Mouse (Mus musculus) retina, embryonic 14.5 days (tissue): Measurements from ENCODE around the gene Ccdc173.

Experiments used
- DNase-seq: peaks from one replicate; pipeline ENCODE4 v3.0.0-alpha.2; 2015; ENCODE audit warnings: low spot score

Ccdc173 gene

DNA sequence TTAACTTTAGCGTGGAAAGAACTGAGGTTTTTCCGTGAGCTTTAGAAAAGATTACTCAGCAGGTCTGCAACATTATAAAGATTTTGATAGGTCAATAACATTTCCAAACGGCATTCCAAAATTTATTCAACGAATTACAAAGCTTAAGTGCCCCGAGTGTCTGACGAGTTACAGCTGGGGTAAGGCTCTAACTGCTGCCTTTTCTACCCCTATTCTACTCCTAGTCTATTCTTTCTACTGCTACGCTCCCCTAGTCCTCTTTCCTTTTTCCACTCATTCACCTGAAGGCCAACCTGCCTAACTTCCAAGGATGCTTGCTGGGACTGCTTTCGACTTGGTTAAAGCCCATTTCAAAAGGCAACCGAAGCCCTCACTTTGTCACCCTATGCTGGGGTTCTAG, 401 bp downstream of the Ccdc173 start:
- DNase-seq: peak; percentile 3

DNA sequence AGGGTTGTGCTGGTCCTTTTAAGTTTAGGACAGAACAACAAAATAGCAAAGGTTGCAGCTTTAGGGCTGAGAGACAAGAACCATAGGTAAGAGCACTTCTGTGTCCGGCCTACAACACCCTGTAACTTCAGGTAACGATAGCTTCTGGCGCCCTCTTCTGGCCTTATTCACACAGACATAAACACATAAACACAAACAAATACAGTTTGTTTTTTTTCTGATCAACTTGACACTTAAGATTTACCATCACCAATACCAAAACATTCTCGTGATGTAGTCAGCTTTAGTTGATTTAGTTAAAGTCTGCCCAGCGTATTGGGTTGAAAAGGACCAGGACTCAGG, 10.6 kb downstream of the Ccdc173 start:
- peak; percentile 49 for DNase-seq

DNA sequence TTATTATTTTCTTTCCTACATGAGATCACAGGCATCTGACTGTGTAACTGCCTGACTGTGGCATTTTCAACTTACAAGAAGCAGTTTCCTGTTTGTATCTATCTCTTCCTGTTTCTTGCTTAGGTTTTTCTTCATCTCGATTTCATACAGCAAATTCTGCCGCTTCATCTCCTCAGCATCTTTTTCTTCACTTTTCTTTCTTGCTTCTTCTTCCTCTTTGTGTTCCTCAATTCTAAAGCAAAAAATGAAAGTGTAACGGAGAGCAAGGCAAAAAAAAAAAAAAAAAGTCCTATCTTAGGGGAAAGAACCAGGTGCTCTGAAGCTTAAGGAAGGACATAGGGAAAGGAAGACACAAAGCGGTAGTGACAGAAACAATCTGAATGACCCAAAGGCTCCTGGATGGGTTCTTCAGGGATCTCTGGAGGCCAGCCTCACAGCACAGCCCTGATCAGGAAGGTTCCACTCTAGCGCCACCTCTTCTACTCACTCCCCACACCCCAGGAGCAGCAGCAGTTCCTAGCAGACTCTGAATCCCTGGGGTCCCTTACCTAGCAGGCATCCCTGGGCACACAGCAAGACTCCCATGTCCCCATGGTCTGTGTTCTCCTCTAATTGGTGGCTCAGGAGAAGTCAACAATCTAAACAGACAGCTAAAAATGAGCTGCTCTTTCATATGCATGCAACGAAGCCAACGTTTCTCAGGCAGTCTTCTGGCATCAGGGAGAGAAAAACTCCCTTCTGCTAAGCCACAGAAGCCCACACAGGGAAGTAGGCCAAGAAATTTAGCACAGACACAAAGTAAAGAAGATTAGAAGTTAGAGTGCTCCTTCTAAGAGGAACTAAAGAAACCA, 11.2 kb downstream of the Ccdc173 start:
- DNase-seq: no peak

- no peak for DNase-seq
Observed at GRCm38 (mm10) chr2:69773331-69773730, 16.0 kb downstream of the Ccdc173 start.

- DNase-seq: no peak
Observed at GRCm38 (mm10) chr2:69764716-69765115, 24.7 kb downstream of the Ccdc173 start.

- no peak for DNase-seq
Observed at GRCm38 (mm10) chr2:69763340-69763739, 26.0 kb downstream of the Ccdc173 start.

GRCm38 (mm10) chr2:69760980-69761379, 28.4 kb downstream of the Ccdc173 start:
- DNase-seq: no peak

- DNase-seq: no peak
Observed at GRCm38 (mm10) chr2:69745091-69745490, 44.3 kb downstream of the Ccdc173 start.

DNA sequence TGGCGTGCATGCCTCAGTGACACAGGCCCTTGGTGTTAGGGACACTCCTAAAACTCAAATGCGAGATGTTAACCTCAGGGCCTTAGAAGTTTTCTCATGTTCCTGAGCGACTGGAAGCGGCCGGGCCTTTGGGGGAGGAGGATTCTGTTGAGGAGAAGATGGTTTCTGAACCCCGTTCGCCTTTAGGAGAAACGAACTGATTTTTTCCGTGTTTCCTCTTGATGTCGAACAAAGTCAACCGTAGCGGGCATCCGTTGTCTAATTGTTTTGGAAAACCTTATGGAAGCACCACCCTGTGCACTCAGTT, 65.9 kb downstream of the Ccdc173 start:
- peak; percentile 21 for DNase-seq

DNA sequence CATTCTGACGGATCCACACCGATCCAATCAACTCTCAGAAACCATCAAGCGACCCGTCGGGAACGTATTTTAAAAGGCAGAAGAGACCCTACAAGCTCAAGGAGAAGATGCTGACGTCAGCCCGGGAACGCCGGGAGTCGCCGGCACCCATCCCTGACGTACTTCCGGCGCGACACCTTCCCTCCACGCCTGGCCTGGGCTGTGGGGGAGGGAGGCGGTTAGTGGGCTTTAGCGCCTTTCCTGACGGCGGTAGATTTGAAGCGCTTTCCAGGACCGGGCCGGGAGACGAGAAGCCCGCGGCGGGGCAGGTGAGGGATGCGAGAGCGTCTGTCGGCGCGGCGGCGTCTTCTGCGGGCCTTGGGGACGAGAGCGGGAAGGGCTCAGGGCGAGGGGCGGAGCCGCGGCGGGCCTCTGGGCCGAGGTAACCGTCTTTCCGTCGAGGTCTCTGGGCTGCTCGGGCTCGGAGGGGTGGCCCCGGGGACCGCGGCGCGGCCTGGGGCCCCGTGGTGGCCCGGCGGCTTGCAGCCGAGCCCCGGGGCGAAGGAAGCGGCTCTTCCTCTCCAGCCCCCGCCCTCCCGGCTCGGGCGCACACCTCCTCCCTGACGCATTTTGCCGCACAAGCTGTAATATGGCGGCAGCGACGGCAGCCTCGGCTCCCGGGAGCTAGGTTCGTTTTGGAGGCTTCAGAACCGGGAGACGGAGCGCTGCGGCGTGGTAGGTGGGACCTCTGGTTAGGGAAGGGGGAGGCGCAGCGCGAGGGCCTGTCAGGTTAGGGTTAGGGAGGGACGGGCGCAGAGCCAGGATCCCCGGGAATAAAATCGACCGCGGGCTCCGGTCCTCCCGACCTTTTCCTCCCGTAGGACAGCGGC, 66.5 kb downstream of the Ccdc173 start:
- peak; percentile 95 for DNase-seq

- DNase-seq: peak; percentile 2
Observed at GRCm38 (mm10) chr2:69722273-69722649, 67.1 kb downstream of the Ccdc173 start, which contains the start of gene Ppig. Gene Ppig, plus strand, starts transcription at chr2:69722545.

- no peak for DNase-seq
Observed at GRCm38 (mm10) chr2:69719121-69719520, 70.3 kb downstream of the Ccdc173 start.

- DNase-seq: no peak
Observed at GRCm38 (mm10) chr2:69716483-69716882, 72.9 kb downstream of the Ccdc173 start.

GRCm38 (mm10) chr2:69714126-69714525, 75.2 kb downstream of the Ccdc173 start:
- DNase-seq: no peak

- DNase-seq: no peak
Observed at GRCm38 (mm10) chr2:69713626-69714014, 75.8 kb downstream of the Ccdc173 start.

- DNase-seq: peak; percentile 91
Observed at GRCm38 (mm10) chr2:69712981-69713625, 76.3 kb downstream of the Ccdc173 start, which contains the start of gene Fastkd1. Gene Fastkd1, minus strand, starts transcription at chr2:69713516.

DNA sequence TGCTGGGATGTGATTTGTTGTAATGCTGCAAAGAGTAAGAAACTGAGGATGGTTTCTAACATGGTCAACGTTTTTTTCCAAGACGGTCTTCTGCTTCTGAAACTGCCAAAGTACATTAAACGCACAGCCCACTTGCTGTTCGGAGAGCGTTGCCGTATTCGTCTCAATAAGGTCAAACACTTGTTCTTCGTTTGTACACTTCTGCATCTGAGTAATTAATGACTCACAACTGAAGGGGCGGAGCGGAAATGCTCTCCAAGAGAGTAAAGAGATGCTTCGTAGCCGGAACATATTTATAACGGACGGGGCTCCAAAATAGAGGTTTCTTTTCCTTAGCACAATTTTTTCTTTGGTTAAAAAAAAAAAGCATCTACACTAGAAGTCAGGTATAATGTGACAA, 77.2 kb downstream of the Ccdc173 start:
- no peak for DNase-seq
